Mouse (Mus musculus): ENCODE data around the gene Fbxl18. TPM values are rescaled to one million over a fixed set of nuclear protein-coding genes. Genes with fewer than 3 reads are reported as not detected.

Fbxl18 gene
- polyA plus RNA-seq, 1 experiment from 2014 or later, result 26.1 TPM

DNA sequence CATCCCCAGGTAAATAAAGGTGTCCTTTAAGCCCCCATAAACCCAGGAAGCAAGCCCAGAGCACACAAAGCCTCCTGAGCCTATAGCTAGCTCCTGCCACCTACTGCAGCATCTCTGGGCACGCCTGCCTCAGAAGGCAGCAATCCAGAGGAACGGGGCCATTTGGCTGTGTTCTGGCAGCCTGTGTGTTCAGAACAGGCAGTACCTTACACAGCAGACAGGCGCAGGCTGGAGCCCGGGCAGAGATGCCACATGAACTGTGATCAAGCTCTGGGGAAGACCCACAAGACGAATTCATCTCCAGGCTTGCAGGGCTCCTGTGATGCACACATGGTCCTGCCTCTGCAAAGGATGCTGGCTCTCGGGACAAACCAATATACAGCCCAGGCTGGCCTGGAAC is 15.0 kb downstream of the Fbxl18 start:
- WGBS, result 75% methylated on average over 6 of the region's 6 CpGs
- DNase-seq (ENCODE audit: low spot score), result no peak
- no peak overlapping the region for H3K4me3 ChIP-seq (replicated peaks; ENCODE audit: low read length)
- no peak overlapping the region for H3K4me2 ChIP-seq (replicated peaks)
- H3K27me3 ChIP-seq (ENCODE audit: control insufficient read depth, insufficient read depth, low read length), result no peaks in the 10 kb centered on the region
- no peaks in the 10 kb centered on the region for H3K9me3 ChIP-seq (ENCODE audit: control insufficient read depth, low read length)
- H3K27ac ChIP-seq, result no peak overlapping the region
- peak overlapping the region; percentile 32; the same call in 1 of the 2 replicates for H3K9ac ChIP-seq
- no peak for ATAC-seq (ENCODE audit: low FRiP score)
- H3K4me1 ChIP-seq (replicated peaks; ENCODE audit: control insufficient read depth, insufficient read depth, low read length), result peaks cover 15% of the 10 kb centered on the region
- peaks cover 29% of the 10 kb centered on the region for H3K36me3 ChIP-seq (replicated peaks; ENCODE audit: control insufficient read depth, insufficient read depth)

DNA sequence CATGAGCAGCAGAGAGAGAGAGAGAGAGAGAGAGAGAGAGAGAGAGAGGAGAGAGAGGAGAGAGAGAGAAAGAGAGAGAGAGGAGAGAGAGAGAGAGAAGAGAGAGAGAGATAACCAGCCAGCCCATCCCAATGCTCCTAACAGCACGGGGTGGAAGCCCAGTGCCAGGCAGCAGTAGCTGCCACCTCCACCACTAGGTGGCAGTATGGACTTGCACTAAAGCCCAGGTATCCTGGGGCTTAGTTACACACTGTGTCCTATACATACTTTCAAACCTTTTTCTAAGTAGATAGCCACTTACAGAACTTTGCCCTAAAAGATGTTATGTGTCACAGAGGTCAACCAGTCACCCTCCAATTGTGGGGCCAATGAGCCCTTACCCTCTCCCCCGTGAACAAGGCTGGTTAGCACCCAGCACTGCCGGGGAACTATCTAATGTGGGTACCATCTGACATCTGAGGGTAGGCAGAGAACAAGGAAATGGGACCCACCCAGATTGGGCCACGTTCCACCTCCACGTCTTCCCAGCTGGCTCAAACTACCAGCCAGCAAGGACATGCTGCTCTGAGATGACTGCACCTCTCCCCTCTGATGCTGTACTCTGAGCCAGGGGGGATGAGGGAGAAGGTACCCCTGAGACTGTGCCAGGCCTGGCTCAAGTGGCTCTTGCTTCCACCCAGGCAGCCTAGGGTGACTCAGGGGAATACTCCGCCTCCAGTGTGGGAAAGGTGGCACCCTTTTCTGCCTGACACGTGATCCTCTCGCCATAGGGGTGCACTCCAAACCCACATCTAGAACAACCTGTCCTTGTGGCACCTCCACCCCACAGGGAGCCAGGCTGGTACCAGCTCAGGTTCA is 15.7 kb downstream of the Fbxl18 start:
- Histone ChIP-seq H3K9ac (no peak overlapping the region), H3K36me3 (replicated peaks; ENCODE audit: control insufficient read depth, insufficient read depth) (peaks cover 25% of the 10 kb centered on the region), H3K4me2 (replicated peaks) (no peak overlapping the region), H3K9me3 (ENCODE audit: control insufficient read depth, low read length) (no peaks in the 10 kb centered on the region), H3K4me1 (replicated peaks; ENCODE audit: control insufficient read depth, insufficient read depth, low read length) (peaks cover 15% of the 10 kb centered on the region), H3K27me3 (ENCODE audit: control insufficient read depth, insufficient read depth, low read length) (no peaks in the 10 kb centered on the region), H3K4me3 (replicated peaks; ENCODE audit: low read length) (no peak overlapping the region), H3K27ac (no peak overlapping the region)
- ATAC-seq (ENCODE audit: low FRiP score) (peak; percentile 57; the same call in 1 of the 2 replicates), DNase-seq (ENCODE audit: low spot score) (peak; percentile 93)
- WGBS, result 67% methylated on average over 8 of the region's 8 CpGs

DNA sequence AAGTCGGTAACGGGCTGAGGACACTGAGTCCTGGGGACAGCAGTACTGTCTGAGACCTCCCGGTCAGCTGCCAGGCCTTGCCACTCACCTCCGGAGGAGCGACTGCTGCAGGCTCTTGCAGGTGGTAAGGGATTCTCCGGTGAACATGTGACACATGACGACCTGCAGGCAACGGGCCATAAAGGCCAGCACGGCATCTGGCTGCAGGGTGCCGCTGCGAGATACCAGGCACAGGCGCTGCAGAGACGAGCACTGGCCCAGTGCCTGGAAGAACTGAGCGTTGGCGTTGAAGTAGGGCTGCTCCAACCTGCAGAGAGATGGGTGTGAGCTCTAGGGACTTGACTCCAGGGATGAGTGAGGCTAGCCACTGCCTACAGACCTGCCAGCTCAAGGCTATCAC is 16.7 kb downstream of the Fbxl18 start:
- H3K4me2 ChIP-seq (replicated peaks), result no peak overlapping the region
- H3K9ac ChIP-seq, result no peak overlapping the region
- DNase-seq (ENCODE audit: low spot score), result no peak
- H3K36me3 ChIP-seq (replicated peaks; ENCODE audit: control insufficient read depth, insufficient read depth), result peaks cover 20% of the 10 kb centered on the region
- WGBS, result 84% methylated on average over 15 of the region's 15 CpGs
- ATAC-seq (ENCODE audit: low FRiP score), result no peak
- H3K9me3 ChIP-seq (ENCODE audit: control insufficient read depth, low read length), result no peaks in the 10 kb centered on the region
- H3K4me3 ChIP-seq (replicated peaks; ENCODE audit: low read length), result no peak overlapping the region
- H3K4me1 ChIP-seq (replicated peaks; ENCODE audit: control insufficient read depth, insufficient read depth, low read length), result peaks cover 15% of the 10 kb centered on the region
- H3K27ac ChIP-seq, result no peak overlapping the region
- no peaks in the 10 kb centered on the region for H3K27me3 ChIP-seq (ENCODE audit: control insufficient read depth, insufficient read depth, low read length)

DNA sequence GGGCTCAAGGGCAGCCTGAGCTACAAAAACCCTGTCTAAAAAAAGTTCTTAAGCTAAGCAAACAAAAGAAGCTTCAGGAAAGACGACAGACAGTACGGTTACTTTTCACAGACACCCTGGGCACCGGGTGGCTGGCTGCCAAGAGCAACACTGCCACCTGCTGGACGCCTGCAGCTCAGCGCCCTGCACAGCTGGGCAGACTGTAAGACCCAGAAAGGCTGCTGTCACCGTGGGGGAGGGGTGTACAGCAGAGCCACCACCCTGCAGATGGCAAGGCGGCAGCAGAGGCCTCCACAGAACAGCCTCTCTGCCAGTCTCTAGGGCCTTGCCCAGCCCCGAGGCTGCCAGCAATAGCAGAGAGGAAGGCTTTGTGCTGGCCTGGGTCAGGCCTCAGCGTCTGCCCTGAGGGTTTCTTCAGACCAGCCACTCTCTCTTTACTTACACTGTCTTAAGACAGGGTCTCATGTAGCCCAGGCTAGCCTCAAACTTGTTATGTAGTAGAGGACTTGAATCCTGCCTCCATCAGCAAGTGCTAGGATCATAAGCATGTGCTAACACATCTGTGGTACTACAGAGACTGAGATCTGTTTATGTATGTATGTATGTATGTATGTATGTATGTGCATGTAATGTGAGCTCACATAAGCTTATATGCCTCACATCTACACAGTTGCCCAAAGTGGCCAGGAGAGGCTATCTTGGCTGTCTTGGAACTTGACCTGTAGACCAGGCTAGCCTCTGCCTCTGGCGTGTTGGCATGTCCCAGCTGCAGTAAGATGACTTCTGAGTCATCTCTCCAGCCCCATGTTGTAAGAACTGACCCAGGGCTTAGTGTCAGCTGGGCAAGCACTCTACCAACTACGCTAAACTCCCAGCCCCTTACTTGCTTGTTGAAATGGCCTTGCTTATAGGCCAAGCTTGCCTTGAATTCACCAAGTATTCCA is 17.6 kb downstream of the Fbxl18 start:
- Histone ChIP-seq H3K27me3 (ENCODE audit: control insufficient read depth, insufficient read depth, low read length) (no peaks in the 10 kb centered on the region), H3K4me3 (replicated peaks; ENCODE audit: low read length) (no peak overlapping the region), H3K36me3 (replicated peaks; ENCODE audit: control insufficient read depth, insufficient read depth) (peaks cover 17% of the 10 kb centered on the region), H3K4me2 (replicated peaks) (no peak overlapping the region), H3K9ac (no peak overlapping the region), H3K9me3 (ENCODE audit: control insufficient read depth, low read length) (no peaks in the 10 kb centered on the region), H3K4me1 (replicated peaks; ENCODE audit: control insufficient read depth, insufficient read depth, low read length) (peaks cover 15% of the 10 kb centered on the region), H3K27ac (peak overlapping the region; percentile 34; the same call in 1 of the 2 replicates)
- WGBS, result 25% methylated on average over 11 of the region's 11 CpGs
- ATAC-seq (ENCODE audit: low FRiP score), result peak; percentile 78
- DNase-seq (ENCODE audit: low spot score), result peak; percentile 92

DNA sequence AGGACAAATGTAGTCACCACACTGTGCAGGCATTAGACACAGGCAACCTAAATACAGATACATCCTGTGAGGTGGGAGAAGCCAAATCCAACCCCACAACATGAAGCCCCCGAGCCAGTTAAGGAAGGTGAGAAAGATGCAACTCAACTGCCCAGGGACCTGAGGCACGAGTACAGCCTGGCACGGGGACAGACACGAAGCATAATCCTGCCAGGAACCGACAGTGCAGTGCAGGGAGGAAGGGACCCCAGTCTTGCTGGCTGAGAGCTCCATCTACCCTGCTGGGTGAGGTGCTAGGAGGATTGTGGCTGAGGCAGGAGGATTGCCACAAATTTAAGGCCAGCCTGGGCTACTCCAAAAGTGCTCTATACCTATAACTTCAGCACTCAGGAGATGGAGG is 18.3 kb downstream of the Fbxl18 start:
- ATAC-seq (ENCODE audit: low FRiP score), result no peak

DNA sequence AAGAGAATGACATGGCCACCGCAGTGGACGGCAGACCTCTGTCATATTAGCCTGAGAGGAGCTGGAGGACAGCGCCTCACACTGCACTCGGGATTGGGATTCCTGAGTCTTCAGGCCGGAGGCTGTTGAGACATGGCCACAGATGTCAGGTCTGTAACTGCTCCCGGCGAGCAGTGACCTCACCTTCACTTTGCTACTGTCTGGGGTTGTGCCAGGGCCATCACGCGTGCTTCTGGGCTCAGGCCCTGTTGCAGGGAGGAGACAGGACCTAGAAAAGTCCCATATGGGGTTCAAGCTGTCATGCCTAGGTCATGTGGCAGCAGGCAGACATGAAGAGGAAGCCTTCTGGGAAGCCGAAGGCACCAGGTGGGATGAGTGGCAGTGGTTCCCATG is 19.7 kb downstream of the Fbxl18 start:
- Histone ChIP-seq H3K9ac (no peak overlapping the region), H3K27me3 (ENCODE audit: control insufficient read depth, insufficient read depth, low read length) (no peaks in the 10 kb centered on the region), H3K4me3 (replicated peaks; ENCODE audit: low read length) (no peak overlapping the region), H3K9me3 (ENCODE audit: control insufficient read depth, low read length) (no peaks in the 10 kb centered on the region), H3K36me3 (replicated peaks; ENCODE audit: control insufficient read depth, insufficient read depth) (peaks cover 38% of the 10 kb centered on the region), H3K27ac (no peak overlapping the region), H3K4me2 (replicated peaks) (no peak overlapping the region), H3K4me1 (replicated peaks; ENCODE audit: control insufficient read depth, insufficient read depth, low read length) (peaks cover 3% of the 10 kb centered on the region; the same call in 1 of the 2 replicates)
- no peak for ATAC-seq (ENCODE audit: low FRiP score)
- no peak for DNase-seq (ENCODE audit: low spot score)
- 90% methylated on average over 10 of the region's 10 CpGs for WGBS

More for the DNA sequence above, 18.3 kb downstream of the Fbxl18 start:
- DNase-seq (ENCODE audit: low spot score), result no peak
- H3K36me3 ChIP-seq (replicated peaks; ENCODE audit: control insufficient read depth, insufficient read depth), result peaks cover 24% of the 10 kb centered on the region
- H3K4me1 ChIP-seq (replicated peaks; ENCODE audit: control insufficient read depth, insufficient read depth, low read length), result peaks cover 15% of the 10 kb centered on the region
- 91% methylated on average over 5 of the region's 5 CpGs for WGBS
- H3K4me3 ChIP-seq (replicated peaks; ENCODE audit: low read length), result no peak overlapping the region
- H3K27ac ChIP-seq, result no peak overlapping the region
- H3K9ac ChIP-seq, result no peak overlapping the region
- H3K4me2 ChIP-seq (replicated peaks), result no peak overlapping the region
- H3K9me3 ChIP-seq (ENCODE audit: control insufficient read depth, low read length), result no peaks in the 10 kb centered on the region
- H3K27me3 ChIP-seq (ENCODE audit: control insufficient read depth, insufficient read depth, low read length), result no peaks in the 10 kb centered on the region

DNA sequence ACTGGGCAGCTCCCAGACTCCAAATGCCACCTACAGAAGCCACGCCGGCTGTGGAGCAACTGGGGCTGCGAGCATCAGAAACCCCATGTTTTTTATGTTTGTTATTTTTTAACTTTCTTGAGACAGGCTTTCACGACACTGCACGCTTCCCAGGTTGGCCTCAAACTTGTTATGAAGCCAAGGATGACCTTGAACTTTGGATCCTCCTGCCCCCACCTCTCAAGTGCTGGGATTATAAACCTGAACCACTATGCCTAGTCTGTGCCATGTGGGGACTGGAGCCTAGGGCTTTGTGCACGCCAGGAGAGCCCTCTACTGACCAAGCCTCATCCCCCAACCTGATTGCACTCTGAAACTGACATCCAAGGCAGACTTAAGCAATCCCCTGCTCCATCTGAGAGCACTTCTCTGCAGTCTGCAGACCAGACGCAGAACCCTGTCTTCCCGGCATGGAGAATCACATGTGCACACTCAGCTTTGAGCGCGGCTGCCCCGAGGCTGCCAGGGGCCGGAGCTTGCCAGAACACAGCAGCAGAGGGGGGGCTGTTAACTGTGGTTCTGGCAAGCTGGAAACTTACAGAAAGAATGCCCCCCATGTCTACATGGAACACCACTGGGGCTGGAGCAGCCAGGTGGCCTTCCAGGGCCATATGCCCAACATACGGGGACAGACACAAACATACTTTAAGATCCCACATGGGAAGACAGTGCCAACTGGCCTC is 20.3 kb downstream of the Fbxl18 start:
- H3K36me3 ChIP-seq (replicated peaks; ENCODE audit: control insufficient read depth, insufficient read depth), result peaks cover 40% of the 10 kb centered on the region
- DNase-seq (ENCODE audit: low spot score) (no peak), ATAC-seq (ENCODE audit: low FRiP score) (no peak)
- no peak overlapping the region for H3K9ac ChIP-seq
- WGBS, result 87% methylated on average over 13 of the region's 13 CpGs
- H3K4me3 ChIP-seq (replicated peaks; ENCODE audit: low read length), result no peak overlapping the region
- no peak overlapping the region for H3K4me2 ChIP-seq (replicated peaks)
- H3K27me3 ChIP-seq (ENCODE audit: control insufficient read depth, insufficient read depth, low read length), result no peaks in the 10 kb centered on the region
- no peaks in the 10 kb centered on the region for H3K4me1 ChIP-seq (replicated peaks; ENCODE audit: control insufficient read depth, insufficient read depth, low read length)
- no peak overlapping the region for H3K27ac ChIP-seq
- H3K9me3 ChIP-seq (ENCODE audit: control insufficient read depth, low read length), result no peaks in the 10 kb centered on the region

DNA sequence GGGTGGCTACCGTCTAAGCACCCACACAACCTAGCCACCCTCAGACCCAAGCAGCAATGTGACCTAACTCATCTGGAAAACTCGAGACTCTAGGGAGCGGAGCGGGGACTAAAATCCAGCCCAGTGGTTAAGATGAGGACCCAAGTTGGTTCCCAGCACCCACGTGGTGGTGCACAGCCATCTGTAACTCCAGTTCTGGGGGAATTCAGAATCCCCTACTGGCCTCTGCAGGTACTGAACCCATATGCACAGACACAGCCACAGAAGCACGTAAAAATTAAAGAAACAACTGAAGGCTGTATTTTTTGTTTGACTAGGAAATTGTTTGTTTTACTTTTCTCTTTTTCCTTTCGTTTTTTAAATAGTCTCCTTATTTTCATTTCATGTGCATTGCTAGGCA is 21.5 kb downstream of the Fbxl18 start:
- Histone ChIP-seq H3K27me3 (ENCODE audit: control insufficient read depth, insufficient read depth, low read length) (no peaks in the 10 kb centered on the region), H3K27ac (no peak overlapping the region), H3K4me2 (replicated peaks) (no peak overlapping the region), H3K4me3 (replicated peaks; ENCODE audit: low read length) (no peak overlapping the region), H3K4me1 (replicated peaks; ENCODE audit: control insufficient read depth, insufficient read depth, low read length) (no peaks in the 10 kb centered on the region), H3K36me3 (replicated peaks; ENCODE audit: control insufficient read depth, insufficient read depth) (peaks cover 40% of the 10 kb centered on the region), H3K9ac (no peak overlapping the region), H3K9me3 (ENCODE audit: control insufficient read depth, low read length) (no peaks in the 10 kb centered on the region)
- DNase-seq (ENCODE audit: low spot score), result no peak
- no peak for ATAC-seq (ENCODE audit: low FRiP score)
- WGBS, result 97% methylated on average over 7 of the region's 7 CpGs

DNA sequence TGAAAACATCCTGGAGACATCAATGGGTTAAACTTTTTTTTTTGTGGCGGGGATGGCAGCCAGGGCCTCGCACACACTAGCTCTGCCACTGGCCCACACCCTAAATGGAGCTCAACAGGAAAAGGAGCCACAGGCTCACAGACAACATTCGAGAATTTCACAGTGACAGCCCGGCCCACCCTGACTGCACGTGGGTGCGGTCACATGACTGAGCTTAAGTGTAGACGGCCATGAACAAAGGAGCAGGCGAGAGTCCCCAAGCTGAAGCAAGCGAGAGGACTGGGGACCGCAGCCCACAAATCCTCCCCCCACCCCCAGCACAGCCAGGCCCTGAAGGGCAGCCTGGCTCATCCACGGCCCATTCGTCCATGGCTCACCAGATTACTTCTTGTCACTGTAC is 23.5 kb downstream of the Fbxl18 start:
- Histone ChIP-seq H3K36me3 (replicated peaks; ENCODE audit: control insufficient read depth, insufficient read depth) (peaks cover 40% of the 10 kb centered on the region), H3K4me2 (replicated peaks) (no peak overlapping the region), H3K9me3 (ENCODE audit: control insufficient read depth, low read length) (no peaks in the 10 kb centered on the region), H3K27ac (no peak overlapping the region), H3K4me1 (replicated peaks; ENCODE audit: control insufficient read depth, insufficient read depth, low read length) (no peaks in the 10 kb centered on the region), H3K4me3 (replicated peaks; ENCODE audit: low read length) (no peak overlapping the region), H3K9ac (no peak overlapping the region), H3K27me3 (ENCODE audit: control insufficient read depth, insufficient read depth, low read length) (no peaks in the 10 kb centered on the region)
- no peak for ATAC-seq (ENCODE audit: low FRiP score)
- 61% methylated on average over 12 of the region's 12 CpGs for WGBS
- no peak for DNase-seq (ENCODE audit: low spot score)

All from hindbrain, embryonic 14.5 days (tissue).